Mouse (Mus musculus): ENCODE results near the gene Rasd1.

DNA sequence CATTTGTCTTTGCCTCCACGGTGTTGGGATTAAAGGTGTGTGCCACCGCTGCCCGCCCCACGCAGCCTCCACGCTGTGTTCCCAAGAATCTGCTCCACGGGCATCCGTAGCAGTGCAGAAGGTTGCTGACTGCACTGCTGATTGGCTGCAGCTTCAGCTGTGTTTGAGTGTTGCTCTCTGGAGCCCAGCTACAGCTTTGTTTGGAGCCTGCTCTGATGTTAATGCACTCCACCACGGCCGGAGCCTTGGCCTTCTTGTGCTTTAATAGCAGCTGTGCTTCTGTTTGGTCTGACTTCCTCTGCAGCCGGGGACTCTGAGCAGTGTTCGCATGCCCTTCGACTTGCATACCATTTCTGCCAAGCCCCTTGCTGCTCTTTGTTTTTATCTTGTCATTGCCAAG lies 30.8 kb downstream of the Rasd1 start:
- no peak for TF ChIP-seq POLR2A (IDR thresholded peaks at IDR 0.05; ENCODE audit: extremely low read depth, insufficient read depth, low read length)
- no peak for TF ChIP-seq CTCF (IDR thresholded peaks at IDR 0.05; ENCODE audit: extremely low read depth, insufficient read depth, low read length)

Data from cortical plate, adult 2 months (tissue).